Mouse (Mus musculus) brain, embryonic 14.5 days (tissue): ENCODE results near the gene Ccdc158. TPM values are rescaled to one million over a fixed set of nuclear protein-coding genes. Genes with fewer than 3 reads are reported as not detected.

Experiments
- DNase-seq: peaks from one replicate; pipeline ENCODE4 v3.0.0-alpha.2; 2011; ENCODE audit warnings: low read depth
- CTCF ChIP-seq: fragments of 200-500 bp; IDR thresholded peaks from 2 replicates; pipeline ENCODE4 v1.5.1; 2012; ENCODE audit warnings: inconsistent platforms, mild to moderate bottlenecking, moderate library complexity, borderline replicate concordance; ENCODE audit not compliant: insufficient read depth, insufficient read length; ENCODE audit errors: extremely low read depth
- POLR2A ChIP-seq: fragments of 200-500 bp; IDR thresholded peaks from 2 replicates; pipeline ENCODE4 v1.6.1; 2012; ENCODE audit warnings: mild to moderate bottlenecking, inconsistent platforms, borderline replicate concordance; ENCODE audit not compliant: poor library complexity, insufficient read depth, insufficient read length, severe bottlenecking; ENCODE audit errors: extremely low read depth
- polyA plus RNA-seq: library from polyadenylated mRNA; depleted of rRNA; stranded (reverse); fragments of >200 nt; gene quantifications from 2 replicates; pipeline ENCODE4 v1.2.3, GENCODE M21; 2012; rRNA removed

The Ccdc158 gene
- polyA plus RNA-seq, 1 experiment: 0.83 TPM

DNA sequence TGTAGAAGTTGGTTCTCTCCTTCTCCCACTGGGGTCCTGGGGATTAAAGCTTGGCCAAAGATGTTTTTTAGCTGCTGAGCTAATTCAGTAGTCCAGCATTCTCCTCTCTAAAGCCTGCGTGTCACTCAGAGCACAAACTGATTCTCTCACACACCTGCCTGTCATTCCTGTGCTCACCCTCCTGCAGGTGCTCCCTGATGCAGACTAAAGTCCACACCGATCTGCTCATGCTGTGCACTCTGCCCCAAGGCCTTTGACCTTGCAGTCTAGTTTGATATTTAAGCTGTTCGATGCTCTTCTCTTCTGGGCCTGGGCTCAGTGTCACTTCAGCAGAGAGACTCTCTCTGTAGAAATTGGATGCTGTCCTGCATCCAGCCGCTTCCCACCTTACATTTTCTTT is 103.8 kb downstream of the Ccdc158 start:
- TF ChIP-seq CTCF (no peak), POLR2A (no peak)
- DNase-seq: no peak

DNA sequence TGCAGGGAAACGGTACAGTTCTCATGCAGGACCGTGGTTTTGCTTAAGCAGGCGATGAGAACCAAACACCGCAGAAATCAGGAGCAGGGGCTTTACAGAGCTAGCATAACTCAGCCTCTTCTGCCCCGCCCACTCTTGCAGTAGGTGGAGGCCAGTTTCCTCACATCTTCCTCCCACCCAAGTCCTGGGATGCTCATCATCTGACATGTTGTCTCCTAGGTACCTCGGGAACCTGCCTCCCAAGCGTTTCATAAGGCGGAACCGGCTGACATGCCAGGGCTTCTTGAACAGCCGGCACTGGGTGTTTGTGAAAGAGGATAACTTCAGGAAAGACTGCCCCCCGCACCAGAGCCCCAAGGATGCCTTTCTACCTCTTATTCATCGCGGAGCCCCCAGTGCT is 113.1 kb downstream of the Ccdc158 start:
- TF ChIP-seq CTCF: no peak
- no peak for TF ChIP-seq POLR2A
- DNase-seq: no peak

DNA sequence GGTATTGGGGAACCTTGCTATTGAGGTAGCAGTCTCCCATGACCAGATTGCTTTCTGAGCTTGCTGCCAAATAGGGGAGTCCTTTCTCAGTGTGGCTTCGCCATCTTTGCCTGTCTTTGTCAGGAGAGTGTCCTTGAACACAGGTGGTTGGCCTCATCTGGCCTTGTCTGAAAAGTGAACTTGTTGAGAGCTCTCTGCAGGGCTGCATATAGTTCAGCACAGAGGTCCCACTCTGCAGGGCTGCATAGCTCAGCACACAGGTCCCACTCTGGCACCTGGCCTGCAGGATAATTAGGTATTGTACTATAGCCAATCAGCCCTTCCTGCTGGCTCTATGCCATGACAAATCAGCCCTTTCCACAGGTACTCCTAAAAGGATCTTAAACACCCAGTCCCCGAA is 114.9 kb downstream of the Ccdc158 start:
- no peak for TF ChIP-seq CTCF
- no peak for TF ChIP-seq POLR2A
- peak; percentile 2 for DNase-seq

Other genes with a start within 250 kb of the Ccdc158 start
- gene Nup54, start 240.1 kb downstream of the Ccdc158 start, polyA plus RNA-seq: 53.3 and 53.6 TPM in 2 replicates
- 57.4 and 71.5 TPM in 2 replicates for gene Scarb2, start 168.4 kb downstream of the Ccdc158 start, polyA plus RNA-seq
- 0.37 and 0.56 TPM in 2 replicates for gene Fam47e, start 120.2 kb downstream of the Ccdc158 start, polyA plus RNA-seq
- 2.0 and 3.7 TPM in 2 replicates for gene Stbd1, start 72.2 kb downstream of the Ccdc158 start, polyA plus RNA-seq
- 5.3 and 8.0 TPM in 2 replicates for gene Shroom3, start 8.2 kb upstream of the Ccdc158 start, polyA plus RNA-seq